Mouse (Mus musculus): ENCODE results near the gene Acta1. TPM values are rescaled to one million over a fixed set of nuclear protein-coding genes. Genes with fewer than 3 reads are reported as not detected.

Acta1 gene
- polyA plus RNA-seq, 1 experiment from 2014 or later: 1.8 TPM

DNA sequence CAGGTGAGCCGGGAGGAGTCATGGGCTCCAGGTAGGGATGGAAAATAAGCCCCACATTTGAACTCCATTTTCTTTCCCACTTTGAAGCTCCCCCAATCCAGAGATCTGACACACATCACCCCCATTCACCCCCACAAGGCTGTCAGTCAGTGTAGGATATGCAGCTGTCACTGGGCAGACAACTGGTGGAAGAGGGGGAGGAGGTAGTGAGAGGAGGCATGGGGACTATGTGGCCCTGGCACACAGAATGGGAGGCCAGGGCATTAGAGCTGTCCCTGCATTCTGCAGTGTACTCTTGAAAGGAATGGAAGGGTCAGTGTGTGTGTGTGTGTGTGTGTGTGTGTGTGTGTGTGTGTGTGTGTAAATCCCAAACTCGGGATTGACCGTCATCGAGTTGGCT, 679 bp upstream of the Acta1 start:
- H3K27ac ChIP-seq: no peak overlapping the region
- H3K9ac ChIP-seq (ENCODE audit: low read depth, low read length): no peak overlapping the region
- peaks cover 38% of the 10 kb centered on the region for H3K27me3 ChIP-seq (ENCODE audit: insufficient read depth, low read length)
- no peak for TF ChIP-seq CTCF (IDR thresholded peaks at IDR 0.05; ENCODE audit: low read depth)
- ATAC-seq (replicated peaks; ENCODE audit: low FRiP score, low read depth) (no peak), DNase-seq (ENCODE audit: low spot score) (no peak)
- 76% methylated on average over 4 of the region's 4 CpGs for WGBS
- no peaks in the 10 kb centered on the region for H3K4me1 ChIP-seq (replicated peaks; ENCODE audit: insufficient read depth, low read length)
- no peaks in the 10 kb centered on the region for H3K9me3 ChIP-seq (replicated peaks; ENCODE audit: low read length)
- H3K4me3 ChIP-seq (replicated peaks; ENCODE audit: low read depth, low read length): no peak overlapping the region
- H3K36me3 ChIP-seq (ENCODE audit: insufficient read depth, low read length): no peaks in the 10 kb centered on the region
- no peak overlapping the region for H3K4me2 ChIP-seq (ENCODE audit: low read length)

DNA sequence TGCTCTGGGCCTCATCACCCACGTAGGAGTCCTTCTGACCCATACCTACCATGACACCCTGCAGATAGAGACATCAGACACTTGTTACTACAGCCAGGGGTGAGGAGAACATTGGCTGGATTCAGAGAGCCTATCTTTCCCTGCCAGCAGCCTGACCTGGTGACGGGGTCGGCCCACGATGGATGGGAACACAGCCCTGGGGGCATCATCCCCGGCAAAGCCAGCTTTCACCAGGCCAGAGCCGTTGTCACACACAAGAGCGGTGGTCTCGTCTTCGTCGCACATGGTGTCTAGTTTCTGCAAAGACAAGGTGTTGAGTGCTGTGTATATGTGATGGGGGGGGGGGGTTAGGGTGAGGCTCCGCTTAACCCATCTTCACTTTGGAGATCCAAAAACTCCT, 1.1 kb downstream of the Acta1 start:
- 76% methylated on average over 11 of the region's 11 CpGs for WGBS
- no peak overlapping the region for H3K9ac ChIP-seq (ENCODE audit: low read depth, low read length)
- ATAC-seq (replicated peaks; ENCODE audit: low FRiP score, low read depth) (no peak), DNase-seq (ENCODE audit: low spot score) (no peak)
- no peak overlapping the region for H3K27ac ChIP-seq
- H3K4me3 ChIP-seq (replicated peaks; ENCODE audit: low read depth, low read length): no peak overlapping the region
- no peak overlapping the region for H3K4me2 ChIP-seq (ENCODE audit: low read length)
- no peaks in the 10 kb centered on the region for H3K36me3 ChIP-seq (ENCODE audit: insufficient read depth, low read length)
- H3K9me3 ChIP-seq (replicated peaks; ENCODE audit: low read length): no peaks in the 10 kb centered on the region
- peaks cover 38% of the 10 kb centered on the region for H3K27me3 ChIP-seq (ENCODE audit: insufficient read depth, low read length)
- no peaks in the 10 kb centered on the region for H3K4me1 ChIP-seq (replicated peaks; ENCODE audit: insufficient read depth, low read length)
- no peak for TF ChIP-seq CTCF (IDR thresholded peaks at IDR 0.05; ENCODE audit: low read depth)

DNA sequence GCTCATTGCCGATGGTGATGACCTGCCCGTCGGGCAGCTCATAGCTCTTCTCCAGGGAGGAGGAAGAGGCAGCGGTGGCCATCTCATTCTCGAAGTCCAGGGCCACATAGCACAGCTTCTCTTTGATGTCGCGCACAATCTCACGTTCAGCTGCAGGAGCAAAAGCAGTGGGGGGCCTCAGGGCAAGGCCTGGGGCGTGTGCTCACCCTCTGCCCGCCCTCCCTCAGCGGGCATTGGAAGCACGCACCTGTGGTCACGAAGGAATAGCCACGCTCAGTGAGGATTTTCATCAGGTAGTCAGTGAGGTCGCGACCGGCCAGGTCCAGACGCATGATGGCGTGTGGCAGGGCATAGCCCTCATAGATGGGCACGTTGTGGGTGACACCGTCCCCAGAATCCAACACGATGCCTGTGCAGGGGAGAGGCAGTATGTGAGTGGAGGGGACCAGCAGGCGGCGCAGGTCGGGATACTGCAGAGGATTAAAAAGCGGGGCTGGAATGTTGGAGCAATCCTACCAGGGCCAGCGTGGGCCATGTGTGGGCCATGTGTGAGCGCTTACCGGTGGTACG, 1.9 kb downstream of the Acta1 start:
- no peak overlapping the region for H3K4me3 ChIP-seq (replicated peaks; ENCODE audit: low read depth, low read length)
- no peak for ATAC-seq (replicated peaks; ENCODE audit: low FRiP score, low read depth)
- no peak overlapping the region for H3K27ac ChIP-seq
- H3K9me3 ChIP-seq (replicated peaks; ENCODE audit: low read length): no peaks in the 10 kb centered on the region
- peaks cover 38% of the 10 kb centered on the region for H3K27me3 ChIP-seq (ENCODE audit: insufficient read depth, low read length)
- no peak for DNase-seq (ENCODE audit: low spot score)
- H3K4me1 ChIP-seq (replicated peaks; ENCODE audit: insufficient read depth, low read length): no peaks in the 10 kb centered on the region
- H3K9ac ChIP-seq (ENCODE audit: low read depth, low read length): no peak overlapping the region
- WGBS: 13% methylated on average over 30 of the region's 30 CpGs
- no peak for TF ChIP-seq CTCF (IDR thresholded peaks at IDR 0.05; ENCODE audit: low read depth)
- H3K36me3 ChIP-seq (ENCODE audit: insufficient read depth, low read length): no peaks in the 10 kb centered on the region
- H3K4me2 ChIP-seq (ENCODE audit: low read length): no peak overlapping the region

DNA sequence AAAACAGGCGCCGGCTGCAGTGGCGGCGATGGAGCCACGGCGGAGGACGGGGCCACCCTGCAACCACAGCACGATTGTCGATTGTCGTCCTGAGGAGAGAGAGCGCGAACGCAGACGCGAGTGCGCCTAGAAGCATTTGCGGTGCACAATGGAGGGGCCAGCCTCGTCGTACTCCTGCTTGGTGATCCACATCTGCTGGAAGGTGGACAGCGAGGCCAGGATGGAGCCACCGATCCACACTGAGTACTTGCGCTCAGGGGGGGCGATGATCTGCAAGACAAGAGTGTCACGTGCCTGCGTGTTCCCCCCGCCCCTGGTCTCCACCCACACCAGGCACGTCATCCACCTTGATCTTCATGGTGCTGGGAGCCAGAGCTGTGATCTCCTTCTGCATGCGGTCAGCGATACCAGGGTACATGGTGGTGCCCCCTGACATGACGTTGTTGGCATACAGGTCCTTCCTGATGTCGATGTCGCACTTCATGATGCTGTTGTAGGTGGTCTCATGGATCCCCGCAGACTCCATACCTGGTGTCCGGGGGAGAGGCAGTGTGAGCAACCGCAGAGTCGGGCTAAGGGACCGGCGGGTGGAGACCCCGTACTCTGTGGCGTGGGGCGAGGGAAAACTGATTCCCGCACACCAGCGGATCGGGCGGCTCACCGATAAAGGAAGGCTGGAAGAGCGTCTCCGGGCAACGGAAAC, 2.5 kb downstream of the Acta1 start:
- 0 out of 2 replicates have a peak overlapping the region, but pooled peaks have one; percentile 7 for H3K4me3 ChIP-seq (replicated peaks; ENCODE audit: low read depth, low read length)
- DNase-seq (ENCODE audit: low spot score) (no peak), ATAC-seq (replicated peaks; ENCODE audit: low FRiP score, low read depth) (no peak)
- TF ChIP-seq CTCF (IDR thresholded peaks at IDR 0.05; ENCODE audit: low read depth): no peak
- 2% methylated on average over 49 of the region's 49 CpGs for WGBS
- H3K9me3 ChIP-seq (replicated peaks; ENCODE audit: low read length): no peaks in the 10 kb centered on the region
- peaks cover 38% of the 10 kb centered on the region for H3K27me3 ChIP-seq (ENCODE audit: insufficient read depth, low read length)
- no peak overlapping the region for H3K27ac ChIP-seq
- H3K4me2 ChIP-seq (ENCODE audit: low read length): peak overlapping the region; percentile 21
- H3K36me3 ChIP-seq (ENCODE audit: insufficient read depth, low read length): no peaks in the 10 kb centered on the region
- no peak overlapping the region for H3K9ac ChIP-seq (ENCODE audit: low read depth, low read length)
- H3K4me1 ChIP-seq (replicated peaks; ENCODE audit: insufficient read depth, low read length): no peaks in the 10 kb centered on the region

DNA sequence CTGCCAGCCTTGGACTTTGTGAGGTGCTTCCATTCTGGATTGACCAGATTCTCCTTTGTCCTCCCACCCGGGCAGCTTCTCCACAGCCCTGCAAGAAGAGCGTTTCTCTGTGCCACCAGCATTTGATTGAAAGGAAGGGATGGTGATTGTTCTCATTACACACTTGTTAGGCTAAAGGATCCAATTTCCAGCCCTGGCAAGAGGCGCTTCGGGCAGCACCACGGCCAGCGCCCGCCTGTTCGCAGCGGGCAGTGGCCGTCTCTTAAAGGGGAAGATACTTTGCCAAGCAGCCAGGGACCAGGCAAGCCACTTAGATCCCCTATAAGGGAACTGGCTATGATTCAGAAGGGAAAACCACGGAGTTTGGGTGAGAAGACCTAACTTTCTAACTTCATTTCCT, 3.3 kb downstream of the Acta1 start:
- no peaks in the 10 kb centered on the region for H3K9me3 ChIP-seq (replicated peaks; ENCODE audit: low read length)
- 0 out of 2 replicates have a peak overlapping the region, but pooled peaks have one; percentile 21 for H3K4me2 ChIP-seq (ENCODE audit: low read length)
- no peaks in the 10 kb centered on the region for H3K4me1 ChIP-seq (replicated peaks; ENCODE audit: insufficient read depth, low read length)
- no peak overlapping the region for H3K27ac ChIP-seq
- H3K36me3 ChIP-seq (ENCODE audit: insufficient read depth, low read length): no peaks in the 10 kb centered on the region
- 0% methylated on average over 11 of the region's 11 CpGs for WGBS
- no peak for TF ChIP-seq CTCF (IDR thresholded peaks at IDR 0.05; ENCODE audit: low read depth)
- peaks cover 38% of the 10 kb centered on the region for H3K27me3 ChIP-seq (ENCODE audit: insufficient read depth, low read length)
- ATAC-seq (replicated peaks; ENCODE audit: low FRiP score, low read depth): no peak
- DNase-seq (ENCODE audit: low spot score): peak; percentile 85
- H3K9ac ChIP-seq (ENCODE audit: low read depth, low read length): no peak overlapping the region
- H3K4me3 ChIP-seq (replicated peaks; ENCODE audit: low read depth, low read length): no peak overlapping the region

DNA sequence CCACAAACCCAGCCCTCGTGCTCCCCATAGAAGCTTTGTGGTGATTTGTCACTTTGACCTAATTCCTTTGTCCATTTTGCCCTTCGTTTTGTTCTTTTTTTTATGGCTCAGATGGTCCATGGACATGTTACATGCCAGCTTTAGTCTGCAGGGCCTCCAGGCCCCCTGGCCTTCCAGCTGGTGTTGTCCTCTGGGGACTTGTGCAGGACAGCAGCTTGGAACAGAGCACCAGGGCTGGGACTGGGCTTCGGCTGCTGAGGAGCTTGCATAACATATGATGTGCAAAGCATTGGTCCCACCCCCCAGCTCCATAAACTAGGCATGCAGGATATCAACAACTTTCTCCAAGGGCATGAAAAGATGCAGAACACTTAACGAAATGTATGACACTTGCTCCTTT, 4.8 kb downstream of the Acta1 start:
- Histone ChIP-seq H3K27ac (no peak overlapping the region), H3K9me3 (replicated peaks; ENCODE audit: low read length) (no peaks in the 10 kb centered on the region), H3K27me3 (ENCODE audit: insufficient read depth, low read length) (peaks cover 38% of the 10 kb centered on the region), H3K4me2 (ENCODE audit: low read length) (no peak overlapping the region), H3K4me3 (replicated peaks; ENCODE audit: low read depth, low read length) (no peak overlapping the region), H3K9ac (ENCODE audit: low read depth, low read length) (no peak overlapping the region), H3K4me1 (replicated peaks; ENCODE audit: insufficient read depth, low read length) (no peaks in the 10 kb centered on the region), H3K36me3 (ENCODE audit: insufficient read depth, low read length) (no peaks in the 10 kb centered on the region)
- ATAC-seq (replicated peaks; ENCODE audit: low FRiP score, low read depth): no peak
- WGBS: 73% methylated on average over 4 of the region's 4 CpGs
- no peak for TF ChIP-seq CTCF (IDR thresholded peaks at IDR 0.05; ENCODE audit: low read depth)
- DNase-seq (ENCODE audit: low spot score): no peak

Data from kidney, postnatal 0 days (tissue).